Mouse (Mus musculus) midbrain, embryonic 14.5 days (tissue): ENCODE results near the gene Kbtbd2. TPM values are rescaled to one million over a fixed set of nuclear protein-coding genes. Genes with fewer than 3 reads are reported as not detected.

ENCODE experiments used
- ATAC-seq: fragments of 200-750 bp; cut with Nextera tagmentation; 2 replicates; pipeline ENCODE4 v1.8.0; 2017; ENCODE audit warnings: moderate number of reproducible peaks, moderate library complexity; ENCODE audit not compliant: low FRiP score, low TSS enrichment
- DNase-seq: peaks from one replicate; pipeline ENCODE4 v3.0.0-alpha.2; 2015
- H3K27ac ChIP-seq: fragments of 300-500 bp; sonication (generic); replicated peaks from 2 replicates; pipeline ENCODE4 v1.5.1; 2014; ENCODE audit warnings: mild to moderate bottlenecking, low read depth, low read length, moderate library complexity
- H3K27me3 ChIP-seq: fragments of 300-500 bp; sonication (generic); 2 replicates; pipeline ENCODE4 v1.6.1; 2014; ENCODE audit warnings: low read length, control low read depth, mixed read lengths; ENCODE audit not compliant: control insufficient read depth, insufficient read depth
- H3K36me3 ChIP-seq: fragments of 300-500 bp; sonication (generic); 2 replicates; pipeline ENCODE4 v1.6.1; 2014; ENCODE audit warnings: low read length, control low read depth; ENCODE audit not compliant: control insufficient read depth, insufficient read depth
- H3K4me1 ChIP-seq: fragments of 300-500 bp; sonication (generic); 2 replicates; pipeline ENCODE4 v1.6.1; 2014; ENCODE audit warnings: mild to moderate bottlenecking, antibody characterized with exemption, low read length, control low read depth; ENCODE audit not compliant: control insufficient read depth, insufficient read depth
- H3K4me2 ChIP-seq: fragments of 300-500 bp; sonication (generic); 2 replicates; pipeline ENCODE4 v1.6.1; 2014; ENCODE audit warnings: mild to moderate bottlenecking, low read length, moderate library complexity
- H3K4me3 ChIP-seq: fragments of 300-500 bp; sonication (generic); replicated peaks from 2 replicates; pipeline ENCODE4 v1.5.1; 2014; ENCODE audit warnings: low read depth, low read length
- H3K9ac ChIP-seq: fragments of 300-500 bp; sonication (generic); replicated peaks from 2 replicates; pipeline ENCODE4 v1.6.1; 2014; ENCODE audit warnings: mild to moderate bottlenecking, low read length, moderate library complexity
- H3K9me3 ChIP-seq: fragments of 300-500 bp; sonication (generic); 2 replicates; pipeline ENCODE4 v1.6.1; 2016; ENCODE audit warnings: low read length, control low read depth, mixed read lengths; ENCODE audit not compliant: control insufficient read depth
- WGBS: fragments of 180-500 bp; shearing (Covaris S2); extraction: QIAGEN DNeasy Blood & Tissue Kit; methylation state at CpG from one replicate; pipeline ENCODE4 v1.1.7; 2014; 5-methylcytosine and 5-hydroxymethylcytosine counted together
- polyA plus RNA-seq: library from polyadenylated mRNA; unstranded; fragments of >200 nt; fragmentation: Nextera tagmentation; extraction: Ambion mirVana; gene quantifications from 2 replicates; pipeline ENCODE4 v1.2.1, GENCODE M21; 2014

Gene Kbtbd2
- polyA plus RNA-seq, 1 experiment from 2014 or later = 28.8 TPM

- peak; percentile 87 for ATAC-seq
- peak; percentile 80 for DNase-seq
- no peaks in the 10 kb centered on the region for H3K36me3 ChIP-seq
- under 1% methylated on average over 55 of the region's 58 CpGs for WGBS
- peak within 1 kb of the TSS; percentile 66 for H3K9ac ChIP-seq
- H3K9me3 ChIP-seq = no peaks in the 10 kb centered on the region
- H3K27ac ChIP-seq = 0 out of 2 replicates have a peak within 1 kb of the TSS, but pooled peaks have one; percentile 34
- no peaks in the 10 kb centered on the region for H3K27me3 ChIP-seq
- H3K4me3 ChIP-seq = peak within 1 kb of the TSS; percentile 53
- peak within 1 kb of the TSS; percentile 86 for H3K4me2 ChIP-seq
- H3K4me1 ChIP-seq = peaks cover 4% of the 10 kb centered on the region; the same call in 1 of the 2 replicates
Measured at GRCm38 (mm10) chr6:56831697-56832406, 34.2 kb upstream of the Kbtbd2 start, which contains the start of gene Fkbp9. Gene Fkbp9, plus strand, starts transcription at chr6:56832059.

GRCm38 (mm10) chr6:56825657-56826056, 28.0 kb upstream of the Kbtbd2 start:
- H3K4me1 ChIP-seq = no peaks in the 10 kb centered on the region
- no peak for ATAC-seq
- no peak overlapping the region for H3K4me2 ChIP-seq
- no peaks in the 10 kb centered on the region for H3K9me3 ChIP-seq
- H3K27me3 ChIP-seq = no peaks in the 10 kb centered on the region
- no peak overlapping the region for H3K27ac ChIP-seq
- no peaks in the 10 kb centered on the region for H3K36me3 ChIP-seq
- DNase-seq = no peak
- no peak overlapping the region for H3K9ac ChIP-seq
- 74% methylated on average over 3 of the region's 3 CpGs for WGBS
- no peak overlapping the region for H3K4me3 ChIP-seq

- Histone ChIP-seq H3K27ac (no peak overlapping the region), H3K9me3 (no peaks in the 10 kb centered on the region), H3K4me1 (no peaks in the 10 kb centered on the region), H3K4me2 (no peak overlapping the region), H3K27me3 (no peaks in the 10 kb centered on the region), H3K36me3 (no peaks in the 10 kb centered on the region), H3K9ac (no peak overlapping the region), H3K4me3 (no peak overlapping the region)
- ATAC-seq = no peak
- WGBS = 87% methylated on average over 2 of the region's 2 CpGs
- DNase-seq = no peak
Measured at GRCm38 (mm10) chr6:56819124-56819487, 21.5 kb upstream of the Kbtbd2 start.

- Histone ChIP-seq H3K9ac (no peak overlapping the region), H3K27ac (no peak overlapping the region), H3K4me1 (no peaks in the 10 kb centered on the region), H3K4me3 (no peak overlapping the region), H3K4me2 (no peak overlapping the region), H3K9me3 (no peaks in the 10 kb centered on the region), H3K27me3 (no peaks in the 10 kb centered on the region), H3K36me3 (no peaks in the 10 kb centered on the region)
- WGBS = 77% methylated on average over 5 of the region's 5 CpGs
- DNase-seq (no peak), ATAC-seq (no peak)
Measured at GRCm38 (mm10) chr6:56818436-56819123, 21.0 kb upstream of the Kbtbd2 start.

- WGBS = 40% methylated on average over 2 of the region's 2 CpGs
- H3K9ac ChIP-seq = no peak overlapping the region
- no peaks in the 10 kb centered on the region for H3K9me3 ChIP-seq
- no peak overlapping the region for H3K4me2 ChIP-seq
- no peaks in the 10 kb centered on the region for H3K27me3 ChIP-seq
- peak; percentile 15 for DNase-seq
- H3K27ac ChIP-seq = no peak overlapping the region
- no peaks in the 10 kb centered on the region for H3K36me3 ChIP-seq
- no peaks in the 10 kb centered on the region for H3K4me1 ChIP-seq
- ATAC-seq = no peak
- no peak overlapping the region for H3K4me3 ChIP-seq
Measured at GRCm38 (mm10) chr6:56813332-56813731, 15.7 kb upstream of the Kbtbd2 start.

GRCm38 (mm10) chr6:56808656-56809055, 11.0 kb upstream of the Kbtbd2 start:
- H3K4me3 ChIP-seq = no peak overlapping the region
- no peaks in the 10 kb centered on the region for H3K4me1 ChIP-seq
- no peaks in the 10 kb centered on the region for H3K27me3 ChIP-seq
- H3K9ac ChIP-seq = no peak overlapping the region
- WGBS = 16% methylated on average over 3 of the region's 3 CpGs
- H3K36me3 ChIP-seq = no peaks in the 10 kb centered on the region
- H3K27ac ChIP-seq = no peak overlapping the region
- no peaks in the 10 kb centered on the region for H3K9me3 ChIP-seq
- H3K4me2 ChIP-seq = no peak overlapping the region
- DNase-seq = peak; percentile 86
- peak; percentile 87 for ATAC-seq

GRCm38 (mm10) chr6:56806195-56806594, 8.6 kb upstream of the Kbtbd2 start:
- ATAC-seq (no peak), DNase-seq (no peak)
- no peaks in the 10 kb centered on the region for H3K4me1 ChIP-seq
- H3K27ac ChIP-seq = no peak overlapping the region
- WGBS = 74% methylated on average over 2 of the region's 2 CpGs
- H3K4me3 ChIP-seq = no peak overlapping the region
- H3K4me2 ChIP-seq = no peak overlapping the region
- no peak overlapping the region for H3K9ac ChIP-seq
- H3K36me3 ChIP-seq = no peaks in the 10 kb centered on the region
- no peaks in the 10 kb centered on the region for H3K27me3 ChIP-seq
- no peaks in the 10 kb centered on the region for H3K9me3 ChIP-seq

- no peak for ATAC-seq
- WGBS = 84% methylated on average over 4 of the region's 4 CpGs
- H3K4me3 ChIP-seq = no peak overlapping the region
Measured at GRCm38 (mm10) chr6:56805026-56805425, 7.4 kb upstream of the Kbtbd2 start.

GRCm38 (mm10) chr6:56798152-56798465, 496 bp upstream of the Kbtbd2 start:
- WGBS = 17% methylated on average over 8 of the region's 8 CpGs
- Histone ChIP-seq H3K27ac (peak overlapping the region; percentile 99), H3K36me3 (no peaks in the 10 kb centered on the region), H3K4me2 (peak overlapping the region; percentile 72), H3K9ac (peak overlapping the region; percentile 93), H3K9me3 (no peaks in the 10 kb centered on the region), H3K27me3 (no peaks in the 10 kb centered on the region), H3K4me3 (peak overlapping the region; percentile 76), H3K4me1 (peaks cover 21% of the 10 kb centered on the region)
- no peak for DNase-seq
- ATAC-seq = no peak

More at GRCm38 (mm10) chr6:56805026-56805425, 7.4 kb upstream of the Kbtbd2 start:
- Histone ChIP-seq H3K36me3 (no peaks in the 10 kb centered on the region), H3K4me2 (no peak overlapping the region), H3K9ac (no peak overlapping the region), H3K27ac (no peak overlapping the region), H3K27me3 (no peaks in the 10 kb centered on the region), H3K9me3 (no peaks in the 10 kb centered on the region), H3K4me1 (no peaks in the 10 kb centered on the region)
- no peak for DNase-seq
